Mouse (Mus musculus): ENCODE results near the gene Dok5. TPM values are rescaled to one million over a fixed set of nuclear protein-coding genes. Genes with fewer than 3 reads are reported as not detected.

Gene Dok5
- polyA plus RNA-seq, 1 experiment from 2014 or later = 64.5 TPM

- Histone ChIP-seq H3K27me3 (replicated peaks; ENCODE audit: control insufficient read depth, insufficient read depth, low read length) (no peaks in the 10 kb centered on the region), H3K9me3 (ENCODE audit: control insufficient read depth, low read length) (no peaks in the 10 kb centered on the region), H3K27ac (ENCODE audit: low read depth, low read length) (no peak overlapping the region), H3K36me3 (ENCODE audit: control insufficient read depth, insufficient read depth, low read length) (no peaks in the 10 kb centered on the region), H3K4me3 (ENCODE audit: low read length) (no peak overlapping the region), H3K4me2 (ENCODE audit: low read length) (no peak overlapping the region), H3K9ac (ENCODE audit: low read depth, low read length) (no peak overlapping the region), H3K4me1 (ENCODE audit: control insufficient read depth, insufficient read depth, low read depth, low read length) (no peaks in the 10 kb centered on the region)
- ATAC-seq = no peak
- 90% methylated on average over 11 of the region's 11 CpGs for WGBS
Observed at GRCm38 (mm10) chr2:170712658-170713285, 18.8 kb upstream of the Dok5 start.

DNA sequence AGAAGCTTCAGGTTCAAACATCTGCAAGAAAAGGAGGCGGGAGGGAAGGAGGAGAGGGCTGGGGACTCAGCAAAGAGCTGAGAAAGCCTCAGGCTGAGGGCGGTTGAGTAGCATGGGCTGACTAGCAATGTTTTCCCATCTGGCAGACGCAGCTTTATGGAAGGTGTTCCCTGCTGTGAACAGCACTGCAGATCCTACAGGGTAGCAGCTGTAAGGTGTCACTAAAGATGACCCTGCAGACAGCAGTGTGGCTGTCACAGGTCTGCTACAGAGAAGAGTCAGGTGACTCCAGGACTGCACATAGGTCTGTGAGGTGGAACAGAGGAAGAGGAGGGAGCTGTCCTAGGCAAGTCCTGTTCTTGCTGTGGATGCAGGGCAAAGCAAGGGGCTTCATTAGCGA, 11.2 kb upstream of the Dok5 start:
- H3K9me3 ChIP-seq (ENCODE audit: control insufficient read depth, low read length) = no peaks in the 10 kb centered on the region
- H3K27ac ChIP-seq (ENCODE audit: low read depth, low read length) = no peak overlapping the region
- 52% methylated on average over 4 of the region's 4 CpGs for WGBS
- H3K4me2 ChIP-seq (ENCODE audit: low read length) = no peak overlapping the region
- ATAC-seq = peak; percentile 69
- no peaks in the 10 kb centered on the region; the same call in 1 of the 2 replicates for H3K4me1 ChIP-seq (ENCODE audit: control insufficient read depth, insufficient read depth, low read depth, low read length)
- H3K9ac ChIP-seq (ENCODE audit: low read depth, low read length) = no peak overlapping the region
- H3K27me3 ChIP-seq (replicated peaks; ENCODE audit: control insufficient read depth, insufficient read depth, low read length) = no peaks in the 10 kb centered on the region
- no peak overlapping the region for H3K4me3 ChIP-seq (ENCODE audit: low read length)
- H3K36me3 ChIP-seq (ENCODE audit: control insufficient read depth, insufficient read depth, low read length) = no peaks in the 10 kb centered on the region

GRCm38 (mm10) chr2:170724136-170724535, 7.5 kb upstream of the Dok5 start:
- WGBS = 59% methylated on average over 13 of the region's 13 CpGs
- Histone ChIP-seq H3K27ac (ENCODE audit: low read depth, low read length) (no peak overlapping the region), H3K4me2 (ENCODE audit: low read length) (no peak overlapping the region), H3K9me3 (ENCODE audit: control insufficient read depth, low read length) (no peaks in the 10 kb centered on the region), H3K36me3 (ENCODE audit: control insufficient read depth, insufficient read depth, low read length) (no peaks in the 10 kb centered on the region), H3K27me3 (replicated peaks; ENCODE audit: control insufficient read depth, insufficient read depth, low read length) (no peaks in the 10 kb centered on the region), H3K4me1 (ENCODE audit: control insufficient read depth, insufficient read depth, low read depth, low read length) (no peaks in the 10 kb centered on the region; the same call in 1 of the 2 replicates), H3K9ac (ENCODE audit: low read depth, low read length) (no peak overlapping the region), H3K4me3 (ENCODE audit: low read length) (no peak overlapping the region)
- no peak for ATAC-seq

DNA sequence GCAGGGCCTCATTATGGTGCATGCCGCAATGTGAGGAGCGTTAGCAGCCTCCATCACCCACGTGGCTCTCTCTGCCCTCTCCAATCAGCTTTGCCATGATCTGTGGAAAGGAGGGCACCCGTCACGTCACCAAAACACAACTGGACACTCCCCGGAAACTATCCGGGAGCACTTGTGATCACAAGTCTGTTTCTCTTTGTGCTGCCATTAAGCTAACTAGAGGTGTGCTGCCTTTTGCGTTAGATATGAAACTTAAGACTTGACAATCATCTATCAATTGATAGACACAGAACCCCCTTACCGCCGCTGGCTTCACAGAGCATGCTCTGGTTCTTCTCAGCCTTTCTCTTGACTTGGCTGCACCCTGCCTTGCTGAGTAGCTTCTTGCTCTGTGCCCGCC, 6.9 kb upstream of the Dok5 start:
- Histone ChIP-seq H3K4me3 (ENCODE audit: low read length) (no peak overlapping the region), H3K36me3 (ENCODE audit: control insufficient read depth, insufficient read depth, low read length) (no peaks in the 10 kb centered on the region), H3K4me2 (ENCODE audit: low read length) (no peak overlapping the region), H3K9ac (ENCODE audit: low read depth, low read length) (no peak overlapping the region), H3K4me1 (ENCODE audit: control insufficient read depth, insufficient read depth, low read depth, low read length) (no peaks in the 10 kb centered on the region; the same call in 1 of the 2 replicates), H3K9me3 (ENCODE audit: control insufficient read depth, low read length) (no peaks in the 10 kb centered on the region), H3K27ac (ENCODE audit: low read depth, low read length) (no peak overlapping the region), H3K27me3 (replicated peaks; ENCODE audit: control insufficient read depth, insufficient read depth, low read length) (no peaks in the 10 kb centered on the region)
- no peak for ATAC-seq
- WGBS = 92% methylated on average over 11 of the region's 11 CpGs

DNA sequence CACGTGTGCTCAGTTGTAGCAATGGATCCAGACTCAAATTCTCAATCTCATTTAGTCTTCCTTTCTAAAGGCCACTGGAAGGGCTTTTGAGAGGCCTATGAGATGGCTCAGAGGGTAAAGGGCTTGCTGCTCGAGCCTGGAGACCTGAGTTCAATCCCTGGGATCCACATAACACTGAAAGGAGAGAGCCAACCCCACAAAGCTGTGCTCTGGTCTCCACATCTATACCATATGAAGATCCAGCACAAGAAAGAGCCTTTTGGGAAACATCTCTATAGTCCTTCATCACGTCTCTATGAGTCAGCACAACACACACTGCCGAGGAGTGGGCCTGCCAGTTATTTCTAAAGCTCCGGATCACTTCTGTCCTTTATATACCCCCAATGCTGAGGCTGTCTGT, 5.8 kb upstream of the Dok5 start:
- Histone ChIP-seq H3K4me3 (ENCODE audit: low read length) (no peak overlapping the region), H3K27me3 (replicated peaks; ENCODE audit: control insufficient read depth, insufficient read depth, low read length) (no peaks in the 10 kb centered on the region), H3K4me1 (ENCODE audit: control insufficient read depth, insufficient read depth, low read depth, low read length) (no peaks in the 10 kb centered on the region), H3K27ac (ENCODE audit: low read depth, low read length) (no peak overlapping the region), H3K9me3 (ENCODE audit: control insufficient read depth, low read length) (no peaks in the 10 kb centered on the region), H3K9ac (ENCODE audit: low read depth, low read length) (no peak overlapping the region), H3K36me3 (ENCODE audit: control insufficient read depth, insufficient read depth, low read length) (no peaks in the 10 kb centered on the region), H3K4me2 (ENCODE audit: low read length) (no peak overlapping the region)
- ATAC-seq = no peak
- WGBS = 87% methylated on average over 5 of the region's 5 CpGs

DNA sequence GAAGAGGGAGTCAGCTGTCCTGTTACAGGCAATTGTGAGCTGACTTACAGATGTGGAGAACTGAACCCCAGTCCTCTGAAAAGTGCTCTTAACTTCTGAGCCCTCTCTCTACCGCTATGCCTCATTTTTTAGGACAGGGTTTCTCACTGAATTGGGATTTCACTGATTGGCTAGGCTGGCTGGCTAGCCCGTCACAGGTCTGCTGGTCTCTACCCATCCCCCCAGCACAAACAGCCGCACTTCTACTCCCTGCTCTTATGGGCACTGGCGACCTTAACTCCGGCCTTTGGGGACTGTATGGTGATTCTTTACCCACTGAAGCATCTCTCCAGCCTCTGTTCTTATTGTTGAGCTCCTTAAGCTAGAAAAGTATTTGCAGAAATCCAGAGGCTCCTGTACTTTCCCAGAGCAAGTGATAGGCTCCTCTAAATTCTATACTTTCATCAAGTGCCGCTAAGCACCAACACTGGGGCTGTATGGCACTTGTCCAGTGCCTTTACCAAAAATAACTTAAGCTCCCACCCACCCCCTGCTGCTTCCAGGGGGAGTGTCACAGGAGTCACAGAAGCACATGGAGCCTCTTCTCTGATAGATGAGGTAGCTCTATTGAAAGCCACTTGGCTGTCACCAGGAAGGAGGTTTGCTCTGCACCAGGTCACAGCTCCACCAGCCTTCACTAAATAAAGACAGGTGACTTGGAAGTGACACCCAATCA, 4.5 kb upstream of the Dok5 start:
- no peaks in the 10 kb centered on the region for H3K9me3 ChIP-seq (ENCODE audit: control insufficient read depth, low read length)
- no peak overlapping the region for H3K9ac ChIP-seq (ENCODE audit: low read depth, low read length)
- ATAC-seq = no peak

GRCm38 (mm10) chr2:170728864-170729263, 2.7 kb upstream of the Dok5 start:
- WGBS = 85% methylated on average over 9 of the region's 9 CpGs
- H3K4me2 ChIP-seq (ENCODE audit: low read length) = no peak overlapping the region
- H3K4me1 ChIP-seq (ENCODE audit: control insufficient read depth, insufficient read depth, low read depth, low read length) = peaks cover 4% of the 10 kb centered on the region
- H3K4me3 ChIP-seq (ENCODE audit: low read length) = no peak overlapping the region
- H3K9ac ChIP-seq (ENCODE audit: low read depth, low read length) = no peak overlapping the region
- H3K27ac ChIP-seq (ENCODE audit: low read depth, low read length) = no peak overlapping the region
- ATAC-seq = no peak
- H3K27me3 ChIP-seq (replicated peaks; ENCODE audit: control insufficient read depth, insufficient read depth, low read length) = no peaks in the 10 kb centered on the region
- H3K9me3 ChIP-seq (ENCODE audit: control insufficient read depth, low read length) = no peaks in the 10 kb centered on the region
- H3K36me3 ChIP-seq (ENCODE audit: control insufficient read depth, insufficient read depth, low read length) = no peaks in the 10 kb centered on the region

More for the DNA sequence above, 4.5 kb upstream of the Dok5 start:
- Histone ChIP-seq H3K36me3 (ENCODE audit: control insufficient read depth, insufficient read depth, low read length) (no peaks in the 10 kb centered on the region), H3K27ac (ENCODE audit: low read depth, low read length) (no peak overlapping the region), H3K27me3 (replicated peaks; ENCODE audit: control insufficient read depth, insufficient read depth, low read length) (no peaks in the 10 kb centered on the region), H3K4me2 (ENCODE audit: low read length) (no peak overlapping the region), H3K4me1 (ENCODE audit: control insufficient read depth, insufficient read depth, low read depth, low read length) (no peaks in the 10 kb centered on the region), H3K4me3 (ENCODE audit: low read length) (no peak overlapping the region)
- 46% methylated on average over 6 of the region's 6 CpGs for WGBS

- no peak overlapping the region for H3K9ac ChIP-seq (ENCODE audit: low read depth, low read length)
- H3K4me3 ChIP-seq (ENCODE audit: low read length) = no peak overlapping the region
- no peak overlapping the region for H3K27ac ChIP-seq (ENCODE audit: low read depth, low read length)
- no peaks in the 10 kb centered on the region for H3K9me3 ChIP-seq (ENCODE audit: control insufficient read depth, low read length)
- H3K4me2 ChIP-seq (ENCODE audit: low read length) = no peak overlapping the region
- no peak for ATAC-seq
- no peaks in the 10 kb centered on the region for H3K27me3 ChIP-seq (replicated peaks; ENCODE audit: control insufficient read depth, insufficient read depth, low read length)
- 50% methylated on average over 2 of the region's 2 CpGs for WGBS
- H3K36me3 ChIP-seq (ENCODE audit: control insufficient read depth, insufficient read depth, low read length) = no peaks in the 10 kb centered on the region
- H3K4me1 ChIP-seq (ENCODE audit: control insufficient read depth, insufficient read depth, low read depth, low read length) = peaks cover 4% of the 10 kb centered on the region
Observed at GRCm38 (mm10) chr2:170729661-170730060, 1.9 kb upstream of the Dok5 start.

DNA sequence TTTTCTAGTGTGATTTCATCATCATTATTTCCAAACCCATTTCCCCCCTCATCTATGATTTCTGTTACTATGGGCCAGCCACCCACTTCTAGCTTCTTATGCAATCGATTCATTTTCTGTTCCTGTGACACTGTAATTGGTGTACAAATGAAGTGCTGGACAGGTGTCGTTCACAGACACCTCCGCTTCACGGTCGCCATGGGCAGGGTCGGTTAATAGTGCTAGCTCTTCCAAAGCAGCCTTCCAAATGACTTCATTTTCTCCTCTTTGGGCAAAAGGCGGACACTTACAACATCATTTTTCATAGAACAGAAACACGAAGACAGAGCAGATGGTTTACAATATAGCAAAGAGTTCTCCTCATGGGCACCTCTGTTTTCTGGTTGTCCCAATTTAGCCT, 1.5 kb upstream of the Dok5 start:
- H3K36me3 ChIP-seq (ENCODE audit: control insufficient read depth, insufficient read depth, low read length) = no peaks in the 10 kb centered on the region
- H3K27ac ChIP-seq (ENCODE audit: low read depth, low read length) = no peak overlapping the region
- no peak overlapping the region for H3K4me3 ChIP-seq (ENCODE audit: low read length)
- no peaks in the 10 kb centered on the region for H3K9me3 ChIP-seq (ENCODE audit: control insufficient read depth, low read length)
- ATAC-seq = no peak
- no peak overlapping the region for H3K4me2 ChIP-seq (ENCODE audit: low read length)
- no peak overlapping the region for H3K9ac ChIP-seq (ENCODE audit: low read depth, low read length)
- no peaks in the 10 kb centered on the region for H3K27me3 ChIP-seq (replicated peaks; ENCODE audit: control insufficient read depth, insufficient read depth, low read length)
- WGBS = 88% methylated on average over 8 of the region's 8 CpGs
- peaks cover 4% of the 10 kb centered on the region for H3K4me1 ChIP-seq (ENCODE audit: control insufficient read depth, insufficient read depth, low read depth, low read length)

Data from hindbrain, embryonic 16.5 days (tissue).